Mouse (Mus musculus) CH12.LX (cell line): Measurements from ENCODE around the gene Dscam.

Experiments
- BHLHE40 ChIP-seq: IDR thresholded peaks from 2 replicates; pipeline ENCODE4 v1.6.1; 2011; ENCODE audit warnings: mild to moderate bottlenecking, low read depth, low read length, improper control_type of control experiment
- CHD2 ChIP-seq: IDR thresholded peaks from 2 replicates; pipeline ENCODE4 v1.6.1; 2011; ENCODE audit warnings: low read length, improper control_type of control experiment
- EP300 ChIP-seq: IDR thresholded peaks from 2 replicates; pipeline ENCODE4 v1.6.1; 2011; ENCODE audit warnings: low read length, improper control_type of control experiment
- MXI1 ChIP-seq: IDR thresholded peaks from 2 replicates; pipeline ENCODE4 v1.6.1; 2011; ENCODE audit warnings: mild to moderate bottlenecking, low read depth, low read length, improper control_type of control experiment
- POLR2A ChIP-seq: IDR thresholded peaks from 2 replicates; pipeline ENCODE4 v1.6.1; 2011; ENCODE audit warnings: low read depth, mild to moderate bottlenecking, improper control_type of control experiment, low read length
- POLR2AphosphoS2 ChIP-seq: IDR thresholded peaks from 2 replicates; pipeline ENCODE4 v1.6.1; 2011; ENCODE audit warnings: low read depth, low read length, improper control_type of control experiment

DNA sequence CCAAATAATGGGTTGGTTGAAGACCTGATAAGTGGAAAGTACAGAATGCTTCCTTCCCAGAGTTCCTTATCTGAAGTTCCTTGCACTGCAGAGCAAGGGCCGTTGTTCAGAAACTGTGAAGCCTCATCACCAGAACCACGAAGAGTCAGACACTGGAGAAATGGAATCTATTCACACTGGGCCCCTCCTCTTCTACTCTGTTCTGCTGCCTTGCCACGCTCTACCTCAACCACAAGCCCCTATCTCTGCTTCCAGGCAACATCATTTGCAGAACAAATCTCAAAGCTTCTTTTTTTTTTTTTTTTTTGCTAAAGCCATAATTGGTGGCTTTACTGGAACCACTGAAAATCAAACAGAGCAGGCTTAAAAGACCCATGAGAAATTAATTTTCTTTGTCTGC lies 530.5 kb downstream of the Dscam start:
- TF ChIP-seq POLR2A (no peak), BHLHE40 (no peak), MXI1 (no peak), CHD2 (no peak), POLR2AphosphoS2 (no peak), EP300 (no peak)
